Mouse (Mus musculus) lung, postnatal 0 days (tissue): ENCODE measurements around the gene Trp53bp2.

Experiments used
- CTCF ChIP-seq: IDR thresholded peaks from 2 replicates; pipeline ENCODE4 v1.5.1; 2016; ENCODE audit warnings: antibody characterized with exemption, mild to moderate bottlenecking
- EP300 ChIP-seq: IDR thresholded peaks from 2 replicates; pipeline ENCODE4 v1.6.1; 2016; ENCODE audit warnings: antibody characterized with exemption, mild to moderate bottlenecking, control low read depth

- TF ChIP-seq EP300 (peak; percentile 92), CTCF (no peak)
Observed at GRCm38 (mm10) chr1:182499443-182500089, 90.6 kb downstream of the Trp53bp2 start.
